Mouse (Mus musculus): ENCODE measurements around the gene Sema4g. TPM values are rescaled to one million over a fixed set of nuclear protein-coding genes. Genes with fewer than 3 reads are reported as not detected.

The Sema4g gene
- total and polyA plus RNA-seq, 3 experiments: 0.15 to 0.47 TPM; not detected in 1

GRCm38 (mm10) chr19:45047935-45048643 is 59.2 kb downstream of the Sema4g start:
- peak overlapping the region; percentile 63 to 69 for H3K4me3 ChIP-seq (ENCODE audit: control insufficient read depth in 1 of 2, insufficient read depth in 1 of 2, low read depth in 2 of 2, low read length in 2 of 2)
- H3K79me2 ChIP-seq (ENCODE audit: control insufficient read depth, insufficient read depth, low read length, poor library complexity): no peaks in the 10 kb centered on the region
- H3K9ac ChIP-seq (ENCODE audit: control insufficient read depth, low read depth, low read length, poor library complexity, severe bottlenecking): peak overlapping the region; percentile 71
- DNase-seq (ENCODE audit: low read depth, low spot score): peak; percentile 92
- peaks cover 0 to 4% of the 10 kb centered on the region in 2 experiments; a peak in 1 of 4 replicates for H3K27me3 ChIP-seq (ENCODE audit: control insufficient read depth in 1 of 2, insufficient read depth in 2 of 2, low read length in 2 of 2)
- H3K4me1 ChIP-seq (ENCODE audit: control insufficient read depth in 1 of 2, insufficient read depth in 2 of 2, low read length in 2 of 2): peaks cover 5 to 13% of the 10 kb centered on the region in 2 experiments; a peak in 3 of 4 replicates
- no peaks in the 10 kb centered on the region for H3K9me3 ChIP-seq (replicated peaks; ENCODE audit: insufficient read depth, low read length)
- H3K27ac ChIP-seq (ENCODE audit: control insufficient read depth, low read depth, low read length): peak overlapping the region; percentile 94
- H3K36me3 ChIP-seq (ENCODE audit: control insufficient read depth in 1 of 2, insufficient read depth in 2 of 2, low read length in 2 of 2): peaks cover 0 to 5% of the 10 kb centered on the region in 2 experiments; a peak in 1 of 4 replicates
- TF ChIP-seq POLR2AphosphoS5 (IDR thresholded peaks at IDR 0.05; ENCODE audit: borderline replicate concordance, low read depth, low read length): peak; percentile 86; the same call in 1 of the 2 replicates
- TF ChIP-seq NELFE (IDR thresholded peaks at IDR 0.05; ENCODE audit: low read depth, low read length): no peak; the same call in 1 of the 2 replicates
- peak; percentile 93 for TF ChIP-seq MXI1 (IDR thresholded peaks at IDR 0.05; ENCODE audit: low read depth, low read length)
- TF ChIP-seq POLR2AphosphoS2 (IDR thresholded peaks at IDR 0.05; ENCODE audit: low read length): no peak; the same call in 1 of the 2 replicates
- TF ChIP-seq E2F4 (IDR thresholded peaks at IDR 0.05; ENCODE audit: borderline replicate concordance, low read depth, low read length): no peak
- peak; percentile 47; the same call in 1 of the 2 replicates for TF ChIP-seq MYC (IDR thresholded peaks at IDR 0.05; ENCODE audit: low read depth, low read length)
- no peak for TF ChIP-seq NRF1 (IDR thresholded peaks at IDR 0.05; ENCODE audit: insufficient read depth, low read depth, low read length, poor library complexity, severe bottlenecking)
- no peak for TF ChIP-seq ZKSCAN1 (IDR thresholded peaks at IDR 0.05; ENCODE audit: low read depth, low read length)
- no peak for TF ChIP-seq CHD1 (IDR thresholded peaks at IDR 0.05; ENCODE audit: low read depth, low read length)
- TF ChIP-seq ELF1 (IDR thresholded peaks at IDR 0.05; ENCODE audit: low read depth, low read length): no peak; the same call in 1 of the 2 replicates
- no peak for TF ChIP-seq CHD2 (IDR thresholded peaks at IDR 0.05; ENCODE audit: low read length)
- TF ChIP-seq MAX (IDR thresholded peaks at IDR 0.05; ENCODE audit: low read length): peak; percentile 49
- no peak for TF ChIP-seq UBTF (IDR thresholded peaks at IDR 0.05; ENCODE audit: borderline replicate concordance, insufficient read depth, low read depth, low read length)
- TF ChIP-seq ZC3H11A (IDR thresholded peaks at IDR 0.05; ENCODE audit: low read depth, low read length): no peak
- 0 out of 2 replicates have a peak, but pooled peaks have one; percentile 10 for TF ChIP-seq HCFC1 (IDR thresholded peaks at IDR 0.05; ENCODE audit: low read depth, low read length)
- no peak for TF ChIP-seq USF1 (IDR thresholded peaks at IDR 0.05; ENCODE audit: low read depth, low read length)
- no peak for TF ChIP-seq ZNF384 (IDR thresholded peaks at IDR 0.05; ENCODE audit: low read depth, low read length)
- TF ChIP-seq TCF12 (IDR thresholded peaks at IDR 0.05; ENCODE audit: low read depth, low read length): peak; percentile 85
- TF ChIP-seq BHLHE40 (IDR thresholded peaks at IDR 0.05; ENCODE audit: borderline replicate concordance, low read depth, low read length): peak; percentile 57; the same call in 1 of the 2 replicates
- TF ChIP-seq ZMIZ1 (IDR thresholded peaks at IDR 0.05; ENCODE audit: low read depth, low read length): no peak
- no peak for TF ChIP-seq MAFK (IDR thresholded peaks at IDR 0.05; ENCODE audit: borderline replicate concordance, low read depth, low read length)
- TF ChIP-seq EP300 (IDR thresholded peaks at IDR 0.05; ENCODE audit: low read depth in 1 of 2, low read length in 2 of 2): peak; percentile 57 to 85
- no peak for TF ChIP-seq USF2 (IDR thresholded peaks at IDR 0.05; ENCODE audit: borderline replicate concordance in 1 of 2, insufficient read depth in 1 of 2, low read depth in 1 of 2, low read length in 2 of 2)
- TF ChIP-seq KAT2A (conservative IDR thresholded peaks at IDR 0.05; ENCODE audit: low read depth, low read length): no peak
- TF ChIP-seq SIN3A (IDR thresholded peaks at IDR 0.05; ENCODE audit: low read length): peak; percentile 75
- no peak for TF ChIP-seq RAD21 (IDR thresholded peaks at IDR 0.05; ENCODE audit: low read depth, low read length)
- 0 out of 2 replicates have a peak, but pooled peaks have one; percentile 19 for TF ChIP-seq RCOR1 (IDR thresholded peaks at IDR 0.05; ENCODE audit: low read depth, low read length)
- peak; percentile 70; the same call in 1 of the 2 replicates for TF ChIP-seq MYB (IDR thresholded peaks at IDR 0.05; ENCODE audit: low read depth, low read length)
- TF ChIP-seq POLR2A (IDR thresholded peaks at IDR 0.05; ENCODE audit: control insufficient read depth in 1 of 2, insufficient read depth in 1 of 2, low read depth in 1 of 2, low read length in 2 of 2, poor library complexity in 1 of 2): no peak; a peak in 1 of 4 replicates
- no peak for TF ChIP-seq CTCF (IDR thresholded peaks at IDR 0.05 in 2 of 3, conservative IDR thresholded peaks at IDR 0.05 in 1 of 3; ENCODE audit: control insufficient read depth in 1 of 3, insufficient read depth in 1 of 3, low read depth in 2 of 3, low read length in 3 of 3, poor library complexity in 1 of 3, severe bottlenecking in 1 of 3)
- TF ChIP-seq SMC3 (IDR thresholded peaks at IDR 0.05; ENCODE audit: low read depth, low read length): no peak
- TF ChIP-seq GABPA (IDR thresholded peaks at IDR 0.05; ENCODE audit: low read depth, low read length): no peak
- no peak for TF ChIP-seq TBP (IDR thresholded peaks at IDR 0.05; ENCODE audit: low read depth, low read length)
- TF ChIP-seq TAL1 (IDR thresholded peaks at IDR 0.05; ENCODE audit: low read length): peak; percentile 81
- peak; percentile 59; the same call in 1 of the 2 replicates for TF ChIP-seq GATA1 (IDR thresholded peaks at IDR 0.05; ENCODE audit: low read depth, low read length)
- no peak for TF ChIP-seq MAZ (IDR thresholded peaks at IDR 0.05; ENCODE audit: low read depth, low read length)
